ENCODE assay signal across 8 mouse cellular contexts in genomic region chr5:140418106-140418488, GRCm38 (mm10). TPM values are rescaled to one million over a fixed set of nuclear protein-coding genes. Genes with fewer than 3 reads are reported as not detected.
DNase-seq lines count a peak whose midpoint lies in the region; ATAC-seq and TF ChIP-seq lines count a peak whose summit lies in the region.

No protein-coding gene starts in this region.

- H3K9me3 ChIP-seq in kidney, embryonic 15.5 days (replicated peaks), result no peaks in the 10 kb centered on the region
- H3K9me3 ChIP-seq in forebrain, embryonic 15.5 days, result no peaks in the 10 kb centered on the region
- no peaks in the 10 kb centered on the region for H3K9me3 ChIP-seq in stomach, embryonic 16.5 days (replicated peaks; ENCODE audit: control insufficient read depth, low read length)

- peak overlapping the region; percentile 100 for H3K4me3 ChIP-seq in kidney, embryonic 15.5 days (replicated peaks)
- H3K4me3 ChIP-seq in forebrain, embryonic 15.5 days, result peak overlapping the region; percentile 98
- H3K4me3 ChIP-seq in liver, adult 2 months (ENCODE audit: insufficient read depth, low read depth, low read length), result peak overlapping the region; percentile 77
- H3K4me3 ChIP-seq in stomach, embryonic 16.5 days (replicated peaks; ENCODE audit: low read length), result peak overlapping the region; percentile 100

- peaks cover 31% of the 10 kb centered on the region for H3K79me2 ChIP-seq in liver, adult 2 months (ENCODE audit: control insufficient read depth, insufficient read depth, low read length)

- DNase-seq in kidney, adult 18-20 months, result no peak
- DNase-seq in R1 (ENCODE audit: low read depth, low spot score), result peak; percentile 63
- DNase-seq in liver, adult 2 months (ENCODE audit: extremely low read depth, low read depth, low spot score), result peak; percentile 51
- no peak for DNase-seq in right cerebral cortex, postnatal 4 days
- no peak for DNase-seq in ovary, adult 18-20 months (ENCODE audit: low spot score)

- TF ChIP-seq CTCF in liver, adult 2 months (IDR thresholded peaks at IDR 0.05; ENCODE audit: low read depth, low read length), result no peak

- ATAC-seq in kidney, embryonic 15.5 days (replicated peaks; ENCODE audit: low FRiP score), result no peak
- no peak for ATAC-seq in forebrain, embryonic 15.5 days (replicated peaks)
- ATAC-seq in stomach, embryonic 16.5 days (ENCODE audit: insufficient read depth, low FRiP score), result no peak

- WGBS in kidney, embryonic 15.5 days, result under 1% methylated on average over 12 of the region's 12 CpGs
- WGBS in forebrain, embryonic 15.5 days, result 1% methylated on average over 12 of the region's 12 CpGs
- WGBS in liver, adult 2 months, result under 1% methylated on average over 12 of the region's 12 CpGs
- under 1% methylated on average over 12 of the region's 12 CpGs for WGBS in stomach, embryonic 16.5 days

- peak overlapping the region; percentile 97 for H3K27ac ChIP-seq in kidney, embryonic 15.5 days
- H3K27ac ChIP-seq in forebrain, embryonic 15.5 days (replicated peaks), result peak overlapping the region; percentile 93
- peak overlapping the region; percentile 79 for H3K27ac ChIP-seq in liver, adult 2 months (replicated peaks; ENCODE audit: insufficient read depth, low read depth, low read length)
- H3K27ac ChIP-seq in stomach, embryonic 16.5 days (ENCODE audit: low read length), result peak overlapping the region; percentile 97

- peak overlapping the region; percentile 85 for H3K4me2 ChIP-seq in kidney, embryonic 15.5 days
- peak overlapping the region; percentile 90 for H3K4me2 ChIP-seq in forebrain, embryonic 15.5 days (replicated peaks)
- H3K4me2 ChIP-seq in stomach, embryonic 16.5 days (ENCODE audit: low read depth, low read length), result peak overlapping the region; percentile 67

- no peaks in the 10 kb centered on the region for H3K27me3 ChIP-seq in kidney, embryonic 15.5 days
- H3K27me3 ChIP-seq in forebrain, embryonic 15.5 days, result no peaks in the 10 kb centered on the region
- no peaks in the 10 kb centered on the region for H3K27me3 ChIP-seq in liver, adult 2 months (ENCODE audit: control insufficient read depth, insufficient read depth, low read length)
- H3K27me3 ChIP-seq in stomach, embryonic 16.5 days (ENCODE audit: control insufficient read depth, insufficient read depth, low read length), result no peaks in the 10 kb centered on the region

- H3K36me3 ChIP-seq in kidney, embryonic 15.5 days, result peaks cover 17% of the 10 kb centered on the region
- H3K36me3 ChIP-seq in forebrain, embryonic 15.5 days, result 0 out of 2 replicates have a peak, but pooled peaks cover 2% of the 10 kb centered on the region
- H3K36me3 ChIP-seq in liver, adult 2 months (ENCODE audit: control insufficient read depth, insufficient read depth, low read length), result no peaks in the 10 kb centered on the region
- no peaks in the 10 kb centered on the region for H3K36me3 ChIP-seq in stomach, embryonic 16.5 days (ENCODE audit: control insufficient read depth, insufficient read depth, low read length)

- H3K4me1 ChIP-seq in kidney, embryonic 15.5 days, result peaks cover 27% of the 10 kb centered on the region
- peaks cover 31% of the 10 kb centered on the region for H3K4me1 ChIP-seq in forebrain, embryonic 15.5 days
- H3K4me1 ChIP-seq in liver, adult 2 months (ENCODE audit: control insufficient read depth, insufficient read depth, low read length), result peaks cover 7% of the 10 kb centered on the region; the same call in 1 of the 2 replicates
- peaks cover 12% of the 10 kb centered on the region; the same call in 1 of the 2 replicates for H3K4me1 ChIP-seq in stomach, embryonic 16.5 days (ENCODE audit: control insufficient read depth, insufficient read depth, low read length)

- H3K9ac ChIP-seq in kidney, embryonic 15.5 days, result peak overlapping the region; percentile 99
- peak overlapping the region; percentile 93 for H3K9ac ChIP-seq in forebrain, embryonic 15.5 days (replicated peaks)
- peak overlapping the region; percentile 81 for H3K9ac ChIP-seq in liver, adult 2 months (ENCODE audit: low read depth, low read length)
- peak overlapping the region; percentile 91 for H3K9ac ChIP-seq in stomach, embryonic 16.5 days (ENCODE audit: low read length)

- TF ChIP-seq POLR2A in liver, adult 2 months (IDR thresholded peaks at IDR 0.05; ENCODE audit: extremely low read depth, insufficient read depth, low read length), result no peak

RNA-seq across cellular contexts. Expression of gene Eif3b, which starts 1.0 kb away (rescaled TPM):
- polyA plus RNA-seq in kidney, embryonic 15.5 days (2015; fragmentation: Nextera tagmentation; extraction: Ambion mirVana), result 116 and 127 TPM in 2 replicates
- 96.7 and 102 TPM in 2 replicates for polyA plus RNA-seq in forebrain, embryonic 15.5 days (2015; fragmentation: Nextera tagmentation; extraction: Ambion mirVana)
- total RNA-seq in liver, adult 2 months (2014; rRNA removed), result 37.9 and 51.5 TPM in 2 replicates
- 58.3 and 64.8 TPM in 2 replicates for polyA plus RNA-seq in liver, adult 2 months (2012; rRNA removed)
- polyA plus RNA-seq in stomach, embryonic 16.5 days (2015; fragmentation: Nextera tagmentation; extraction: Ambion mirVana), result 64.3 and 72.7 TPM in 2 replicates

RNA-seq across cellular contexts. Expression of gene Gm4869, which starts 27.3 kb away (rescaled TPM):
- not detected in 2 replicates for polyA plus RNA-seq in kidney, embryonic 15.5 days (2015; fragmentation: Nextera tagmentation; extraction: Ambion mirVana)
- polyA plus RNA-seq in forebrain, embryonic 15.5 days (2015; fragmentation: Nextera tagmentation; extraction: Ambion mirVana), result not detected in 2 replicates
- not detected in 2 replicates for total RNA-seq in liver, adult 2 months (2014; rRNA removed)
- not detected in 2 replicates for polyA plus RNA-seq in liver, adult 2 months (2012; rRNA removed)
- not detected in 2 replicates for polyA plus RNA-seq in stomach, embryonic 16.5 days (2015; fragmentation: Nextera tagmentation; extraction: Ambion mirVana)

RNA-seq across cellular contexts. Expression of gene Snx8, which starts 29.0 kb away (rescaled TPM):
- polyA plus RNA-seq in kidney, embryonic 15.5 days (2015; fragmentation: Nextera tagmentation; extraction: Ambion mirVana), result 25.3 and 27.0 TPM in 2 replicates
- polyA plus RNA-seq in forebrain, embryonic 15.5 days (2015; fragmentation: Nextera tagmentation; extraction: Ambion mirVana), result 17.9 and 18.8 TPM in 2 replicates
- 12.5 and 14.0 TPM in 2 replicates for total RNA-seq in liver, adult 2 months (2014; rRNA removed)
- 10.2 and 11.2 TPM in 2 replicates for polyA plus RNA-seq in liver, adult 2 months (2012; rRNA removed)
- 17.9 and 19.3 TPM in 2 replicates for polyA plus RNA-seq in stomach, embryonic 16.5 days (2015; fragmentation: Nextera tagmentation; extraction: Ambion mirVana)

Comparison
In these comparisons a context has a peak if more than half of its experiments do, and no peak if none do; other contexts are left out.
1. DNase-seq: peak in R1 (single experiment) and liver, adult 2 months (single experiment); none in kidney, adult 18-20 months (single experiment), right cerebral cortex, postnatal 4 days (single experiment) and ovary, adult 18-20 months (single experiment).
2. Peak in every context shown above with its lines, with median percentiles within 50 percentile points of each other: H3K27ac ChIP-seq, H3K4me2 ChIP-seq, H3K4me3 ChIP-seq and H3K9ac ChIP-seq.